ENCODE assay signal across 18 mouse cellular contexts in the genomic region with DNA sequence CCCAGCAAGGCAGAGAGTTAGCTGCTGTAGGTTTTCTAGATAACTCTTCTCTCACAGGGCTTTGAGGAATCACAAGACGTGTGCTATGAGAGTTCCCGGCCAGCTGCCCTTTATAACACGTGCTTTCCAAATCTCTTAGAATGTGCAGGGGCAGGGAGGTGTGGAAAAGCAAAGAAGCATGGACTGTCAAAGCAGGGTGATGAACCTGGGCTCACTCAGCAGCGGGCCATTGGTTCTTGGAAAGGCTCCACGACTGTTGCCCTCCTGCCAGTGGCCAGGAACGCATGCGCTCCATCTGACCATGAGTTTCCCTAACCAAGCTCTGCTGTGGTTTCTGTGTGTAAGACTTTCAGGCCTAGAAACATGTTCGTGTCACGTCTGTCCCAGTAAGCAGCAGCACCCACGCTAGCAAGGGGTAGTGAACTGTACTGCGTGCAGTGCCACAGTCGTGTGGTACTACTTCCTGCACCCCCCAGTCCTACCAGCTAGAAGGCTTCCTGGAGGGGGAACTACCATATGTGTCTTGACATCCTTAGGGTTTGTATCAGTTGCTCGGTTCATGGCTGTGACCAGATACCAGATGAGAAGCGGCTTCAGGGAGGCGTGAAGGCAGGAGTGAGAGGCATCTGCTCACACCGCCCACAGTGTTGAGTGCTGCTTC.
DNase-seq lines count a peak whose midpoint lies in the region; ATAC-seq and TF ChIP-seq lines count a peak whose summit lies in the region.
"Had no signal": no experiment of that assay in that cellular context is flagged by ENCODE, and none has a peak within 500 bp of the region (broad histone marks: within the 10 kb centered on the region; RNA-seq: fewer than 3 reads in every experiment).

No protein-coding gene starts in this region.

- no peak overlapping the region for H3K4me3 ChIP-seq in heart, embryonic 13.5 days
- H3K4me3 ChIP-seq in heart, adult 2 months: no peak overlapping the region
- H3K4me3 ChIP-seq in liver, adult 2 months (ENCODE audit: insufficient read depth, low read depth, low read length): no peak overlapping the region
- no peak overlapping the region for H3K4me3 ChIP-seq in forebrain, embryonic 16.5 days (replicated peaks; ENCODE audit: low read length)
- H3K4me3 ChIP-seq: erythroblast, embryonic 14.5 days; midbrain, embryonic 10.5 days had no signal

- intact Hi-C loops in heart, adult 2 months (cut with DNase I): no loop called here

- no peak overlapping the region for H3K9ac ChIP-seq in heart, embryonic 13.5 days
- no peak overlapping the region for H3K9ac ChIP-seq in heart, adult 2 months (ENCODE audit: low read depth, low read length)
- no peak overlapping the region for H3K9ac ChIP-seq in liver, adult 2 months (ENCODE audit: low read depth, low read length)
- H3K9ac ChIP-seq in forebrain, embryonic 16.5 days (replicated peaks; ENCODE audit: low read depth, low read length): no peak overlapping the region
- H3K9ac ChIP-seq: forebrain, postnatal 0 days; hindbrain, embryonic 14.5 days had no signal

- peaks cover 16% of the 10 kb centered on the region for H3K4me1 ChIP-seq in heart, embryonic 13.5 days
- H3K4me1 ChIP-seq in heart, adult 2 months (ENCODE audit: control insufficient read depth, insufficient read depth, low read length): peaks cover 1% of the 10 kb centered on the region
- H3K4me1 ChIP-seq in liver, adult 2 months (ENCODE audit: control insufficient read depth, insufficient read depth, low read length): peaks cover 6% of the 10 kb centered on the region; the same call in 1 of the 2 replicates
- H3K4me1 ChIP-seq in forebrain, embryonic 16.5 days (replicated peaks; ENCODE audit: control insufficient read depth, insufficient read depth, low read length): no peaks in the 10 kb centered on the region
- H3K4me1 ChIP-seq: midbrain, embryonic 10.5 days had no signal

- WGBS in heart, embryonic 13.5 days: 77% methylated on average over 16 of the region's 16 CpGs
- 74% methylated on average over 16 of the region's 16 CpGs for WGBS in heart, adult 2 months
- 93% methylated on average over 16 of the region's 16 CpGs for WGBS in liver, adult 2 months
- 95% methylated on average over 16 of the region's 16 CpGs for WGBS in forebrain, embryonic 16.5 days

- H3K27ac ChIP-seq in heart, embryonic 13.5 days (replicated peaks): 0 out of 2 replicates have a peak overlapping the region, but pooled peaks have one; percentile 18
- no peak overlapping the region for H3K27ac ChIP-seq in heart, adult 2 months
- no peak overlapping the region for H3K27ac ChIP-seq in liver, adult 2 months (replicated peaks; ENCODE audit: insufficient read depth, low read depth, low read length)
- H3K27ac ChIP-seq in forebrain, embryonic 16.5 days (ENCODE audit: low read length): no peak overlapping the region
- H3K27ac ChIP-seq: hindbrain, embryonic 14.5 days; midbrain, embryonic 10.5 days had no signal

- no peak for DNase-seq in heart, adult 2 months
- DNase-seq in liver, adult 2 months (ENCODE audit: extremely low read depth, low read depth, low spot score): peak; percentile 62
- DNase-seq in liver: no peak
- peak; percentile 79 to 86 for DNase-seq in kidney, postnatal 36 days
- DNase-seq in right cerebral cortex, adult 2 months (ENCODE audit: low spot score in 2 of 2): no peak
- DNase-seq: adrenal gland, postnatal 25 days; B cell, adult 2 months; cerebellum, adult 9-11 months; forebrain, postnatal 0 days; gastrocnemius, postnatal 36 days; lung, postnatal 36 days had no signal

- no peaks in the 10 kb centered on the region for H3K79me2 ChIP-seq in heart, adult 2 months (replicated peaks; ENCODE audit: control insufficient read depth, insufficient read depth, low read length)
- H3K79me2 ChIP-seq in liver, adult 2 months (ENCODE audit: control insufficient read depth, insufficient read depth, low read length): no peaks in the 10 kb centered on the region

- no peaks in the 10 kb centered on the region for H3K9me3 ChIP-seq in heart, embryonic 13.5 days
- no peaks in the 10 kb centered on the region for H3K9me3 ChIP-seq in forebrain, embryonic 16.5 days (ENCODE audit: control insufficient read depth, low read length)
- H3K9me3 ChIP-seq: G1E; midbrain, embryonic 10.5 days had no signal

- H3K36me3 ChIP-seq in heart, embryonic 13.5 days: peaks cover 77% of the 10 kb centered on the region
- no peaks in the 10 kb centered on the region; the same call in 1 of the 2 replicates for H3K36me3 ChIP-seq in heart, adult 2 months (ENCODE audit: control insufficient read depth, insufficient read depth, low read length)
- H3K36me3 ChIP-seq in liver, adult 2 months (ENCODE audit: control insufficient read depth, insufficient read depth, low read length): peaks cover 16% of the 10 kb centered on the region
- no peaks in the 10 kb centered on the region; the same call in 1 of the 2 replicates for H3K36me3 ChIP-seq in forebrain, embryonic 16.5 days (ENCODE audit: control insufficient read depth, insufficient read depth)

- TF ChIP-seq EP300 in heart, adult 2 months (IDR thresholded peaks at IDR 0.05; ENCODE audit: insufficient read depth, low read depth, low read length): no peak

- TF ChIP-seq POLR2A in heart, adult 2 months (IDR thresholded peaks at IDR 0.05; ENCODE audit: insufficient read depth, low read depth, low read length): no peak
- TF ChIP-seq POLR2A in liver, adult 2 months (IDR thresholded peaks at IDR 0.05; ENCODE audit: extremely low read depth, insufficient read depth, low read length): no peak

- H3K27me3 ChIP-seq in heart, embryonic 13.5 days (replicated peaks): no peaks in the 10 kb centered on the region
- H3K27me3 ChIP-seq in heart, adult 2 months (ENCODE audit: control insufficient read depth, insufficient read depth, low read length): no peaks in the 10 kb centered on the region
- H3K27me3 ChIP-seq in liver, adult 2 months (ENCODE audit: control insufficient read depth, insufficient read depth, low read length): no peaks in the 10 kb centered on the region
- H3K27me3 ChIP-seq in forebrain, embryonic 16.5 days (replicated peaks; ENCODE audit: control insufficient read depth, insufficient read depth, low read length): no peaks in the 10 kb centered on the region

- no peak overlapping the region for H3K4me2 ChIP-seq in heart, embryonic 13.5 days
- H3K4me2 ChIP-seq in forebrain, embryonic 16.5 days (ENCODE audit: low read length): no peak overlapping the region
- H3K4me2 ChIP-seq: hindbrain, embryonic 14.5 days had no signal

- TF ChIP-seq CTCF in heart, adult 2 months (IDR thresholded peaks at IDR 0.05): no peak
- TF ChIP-seq CTCF in liver, adult 2 months (IDR thresholded peaks at IDR 0.05; ENCODE audit: low read depth, low read length): no peak

- ATAC-seq in heart, embryonic 13.5 days (ENCODE audit: extremely low read depth, insufficient number of reproducible peaks, low FRiP score, low TSS enrichment): no peak
- ATAC-seq in activated CD4-positive, CD25-positive, alpha-beta regulatory T cell, adult 4 months: peak; percentile 84
- ATAC-seq in forebrain, embryonic 16.5 days: no peak
- ATAC-seq: forebrain, postnatal 0 days had no signal

Comparison
In these comparisons a context has a peak if more than half of its experiments do, and no peak if none do; other contexts are left out.
1. DNase-seq: peak in liver, adult 2 months (single experiment) and kidney, postnatal 36 days (2 of 2); none in heart, adult 2 months (0 of 2), liver (single experiment) and right cerebral cortex, adult 2 months (0 of 2).